Mouse (Mus musculus) megakaryocyte, embryonic 14.5 days (primary cell): ENCODE measurements around the gene Mad1l1.

ENCODE experiments used
- FLI1 ChIP-seq: IDR thresholded peaks from 2 replicates; pipeline ENCODE4 v1.6.1; 2012; ENCODE audit warnings: low read length, inconsistent platforms, mixed read lengths
- GATA1 ChIP-seq: IDR thresholded peaks from 3 replicates; pipeline ENCODE4 v1.6.1; 2012; ENCODE audit warnings: mixed read lengths, low read length, inconsistent platforms, borderline replicate concordance

- TF ChIP-seq GATA1 (no peak), FLI1 (no peak)
Observed at GRCm38 (mm10) chr5:140217083-140217482, 104.3 kb downstream of the Mad1l1 start.
